Mouse (Mus musculus): ENCODE data around the gene Mlst8. TPM values are rescaled to one million over a fixed set of nuclear protein-coding genes. Genes with fewer than 3 reads are reported as not detected.

Mlst8 gene
- polyA plus RNA-seq, 1 experiment from 2014 or later, result 8.1 TPM

DNA sequence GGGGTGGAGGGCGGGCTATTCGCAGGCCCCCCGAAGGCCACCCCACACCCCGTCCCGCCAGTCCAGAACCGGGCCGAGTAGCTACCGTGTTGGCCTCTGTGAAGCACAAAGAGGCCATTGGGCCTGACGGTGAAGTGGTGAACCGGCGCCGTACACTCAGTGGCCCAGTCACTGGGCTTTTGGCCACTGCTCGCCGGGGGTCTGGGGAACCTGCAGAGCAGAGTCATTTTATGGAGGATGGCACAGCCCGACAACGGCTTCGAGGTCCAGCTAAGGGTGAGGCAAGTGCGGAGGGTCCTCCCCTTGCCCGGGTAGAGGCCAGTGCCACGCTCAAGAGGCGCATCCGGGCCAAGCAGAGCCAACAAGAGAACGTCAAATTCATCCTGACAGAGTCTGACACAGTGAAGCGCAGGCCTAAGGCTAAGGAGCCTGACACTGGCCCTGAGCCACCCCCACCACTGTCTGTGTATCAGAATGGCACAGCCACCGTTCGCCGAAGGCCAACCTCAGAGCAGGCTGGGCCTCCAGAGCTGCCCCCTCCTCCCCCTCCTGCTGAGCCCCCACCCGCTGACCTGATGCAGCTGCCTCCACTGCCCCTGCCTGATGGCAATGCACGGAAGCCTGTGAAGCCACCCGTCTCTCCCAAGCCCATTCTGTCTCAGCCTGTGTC lies 26.5 kb upstream of the Mlst8 start:
- Histone ChIP-seq H3K4me1 (ENCODE audit: insufficient read depth) (0 out of 2 replicates have a peak, but pooled peaks cover 3% of the 10 kb centered on the region), H3K27ac (ENCODE audit: low read depth) (no peak overlapping the region), H3K27me3 (ENCODE audit: insufficient read depth, low read length) (no peaks in the 10 kb centered on the region), H3K4me3 (ENCODE audit: low read depth, low read length) (no peak overlapping the region), H3K4me2 (ENCODE audit: low read depth, low read length) (no peak overlapping the region), H3K9ac (replicated peaks) (no peak overlapping the region), H3K36me3 (replicated peaks; ENCODE audit: insufficient read depth, low read length) (peaks cover 22% of the 10 kb centered on the region), H3K9me3 (ENCODE audit: low read length) (no peaks in the 10 kb centered on the region)
- no peak for DNase-seq
- WGBS (ENCODE audit: insufficient replicate concordance), result 89% methylated on average over 30 of the region's 30 CpGs
- no peak for TF ChIP-seq CTCF (IDR thresholded peaks at IDR 0.05; ENCODE audit: low read depth)
- no peak for TF ChIP-seq EP300 (IDR thresholded peaks at IDR 0.05; ENCODE audit: low read depth)
- ATAC-seq, result no peak

DNA sequence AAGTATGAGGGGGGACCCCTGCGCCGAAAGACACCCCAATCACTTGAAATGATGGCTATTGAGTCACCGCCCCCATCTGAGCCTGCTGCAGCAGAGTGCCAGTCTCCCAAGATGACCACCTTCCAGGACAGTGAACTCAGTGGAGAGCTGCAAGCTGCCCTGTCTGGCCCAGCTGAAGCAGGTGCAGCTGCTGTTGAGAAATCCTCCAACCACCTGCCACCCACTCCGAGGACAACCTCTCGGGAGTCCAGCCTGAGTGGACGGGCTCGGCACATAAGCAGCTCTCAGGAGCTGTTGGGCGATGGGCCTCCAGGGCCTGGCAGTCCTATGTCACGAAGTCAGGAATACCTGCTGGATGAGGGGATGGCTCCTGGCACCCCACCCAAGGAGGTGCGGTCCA lies 25.2 kb upstream of the Mlst8 start:
- Histone ChIP-seq H3K9me3 (ENCODE audit: low read length) (no peaks in the 10 kb centered on the region), H3K4me3 (ENCODE audit: low read depth, low read length) (no peak overlapping the region), H3K4me2 (ENCODE audit: low read depth, low read length) (no peak overlapping the region), H3K36me3 (replicated peaks; ENCODE audit: insufficient read depth, low read length) (peaks cover 9% of the 10 kb centered on the region), H3K4me1 (ENCODE audit: insufficient read depth) (0 out of 2 replicates have a peak, but pooled peaks cover 3% of the 10 kb centered on the region), H3K9ac (replicated peaks) (no peak overlapping the region), H3K27ac (ENCODE audit: low read depth) (no peak overlapping the region), H3K27me3 (ENCODE audit: insufficient read depth, low read length) (no peaks in the 10 kb centered on the region)
- TF ChIP-seq CTCF (IDR thresholded peaks at IDR 0.05; ENCODE audit: low read depth) (no peak), EP300 (IDR thresholded peaks at IDR 0.05; ENCODE audit: low read depth) (no peak)
- ATAC-seq (no peak), DNase-seq (no peak)
- WGBS (ENCODE audit: insufficient replicate concordance), result 89% methylated on average over 10 of the region's 10 CpGs

DNA sequence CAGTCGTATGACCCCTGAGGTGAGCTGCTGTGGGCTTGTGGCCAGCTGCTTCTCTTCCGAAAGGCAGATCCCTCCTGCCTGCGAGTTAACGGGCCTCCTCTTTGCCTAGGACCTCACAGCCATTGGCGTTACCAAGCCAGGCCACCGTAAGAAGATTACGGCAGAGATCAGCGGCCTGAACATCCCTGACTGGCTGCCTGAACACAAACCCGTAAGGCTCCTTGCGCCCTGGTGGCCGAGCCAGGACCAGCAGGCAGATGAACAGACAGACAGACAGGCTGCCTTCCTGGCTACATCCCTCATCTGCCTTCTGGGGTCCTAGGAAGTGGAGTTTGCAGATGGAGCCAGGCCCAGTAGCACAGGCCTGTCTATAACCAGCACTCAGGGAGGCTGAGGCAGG lies 23.3 kb upstream of the Mlst8 start:
- ATAC-seq (no peak), DNase-seq (no peak)
- H3K4me2 ChIP-seq (ENCODE audit: low read depth, low read length), result no peak overlapping the region
- no peaks in the 10 kb centered on the region for H3K27me3 ChIP-seq (ENCODE audit: insufficient read depth, low read length)
- TF ChIP-seq EP300 (IDR thresholded peaks at IDR 0.05; ENCODE audit: low read depth) (no peak), CTCF (IDR thresholded peaks at IDR 0.05; ENCODE audit: low read depth) (peak; percentile 40)
- WGBS (ENCODE audit: insufficient replicate concordance), result 38% methylated on average over 11 of the region's 11 CpGs
- H3K9me3 ChIP-seq (ENCODE audit: low read length), result no peaks in the 10 kb centered on the region
- no peak overlapping the region for H3K4me3 ChIP-seq (ENCODE audit: low read depth, low read length)
- H3K36me3 ChIP-seq (replicated peaks; ENCODE audit: insufficient read depth, low read length), result no peaks in the 10 kb centered on the region
- no peak overlapping the region for H3K9ac ChIP-seq (replicated peaks)
- H3K4me1 ChIP-seq (ENCODE audit: insufficient read depth), result 0 out of 2 replicates have a peak, but pooled peaks cover 1% of the 10 kb centered on the region
- H3K27ac ChIP-seq (ENCODE audit: low read depth), result no peak overlapping the region

DNA sequence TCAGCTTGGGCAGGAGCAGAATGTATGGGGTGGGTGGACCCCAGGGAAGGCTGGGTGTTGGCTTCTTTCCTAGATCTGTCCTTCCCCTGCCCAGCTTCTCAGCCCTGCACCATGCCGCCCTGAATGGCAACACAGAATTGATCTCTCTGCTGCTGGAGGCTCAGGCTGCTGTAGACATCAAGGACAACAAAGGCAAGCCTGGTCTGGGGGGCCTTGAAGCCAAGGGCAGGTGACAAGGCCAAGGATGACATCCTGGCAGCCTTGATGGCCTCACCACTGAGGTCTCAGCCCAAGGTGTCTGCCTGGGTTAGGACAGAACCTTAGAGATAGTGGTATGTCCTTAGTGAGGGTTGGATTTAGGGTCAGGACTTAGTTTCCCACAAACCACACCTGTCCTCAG lies 17.1 kb upstream of the Mlst8 start:
- Histone ChIP-seq H3K27me3 (ENCODE audit: insufficient read depth, low read length) (no peaks in the 10 kb centered on the region), H3K4me1 (ENCODE audit: insufficient read depth) (no peaks in the 10 kb centered on the region), H3K27ac (ENCODE audit: low read depth) (no peak overlapping the region), H3K4me3 (ENCODE audit: low read depth, low read length) (no peak overlapping the region), H3K9ac (replicated peaks) (no peak overlapping the region), H3K36me3 (replicated peaks; ENCODE audit: insufficient read depth, low read length) (no peaks in the 10 kb centered on the region), H3K4me2 (ENCODE audit: low read depth, low read length) (no peak overlapping the region), H3K9me3 (ENCODE audit: low read length) (no peaks in the 10 kb centered on the region)
- ATAC-seq (no peak), DNase-seq (no peak)
- 58% methylated on average over 1 of the region's 1 CpGs for WGBS (ENCODE audit: insufficient replicate concordance)
- TF ChIP-seq CTCF (IDR thresholded peaks at IDR 0.05; ENCODE audit: low read depth) (no peak), EP300 (IDR thresholded peaks at IDR 0.05; ENCODE audit: low read depth) (no peak)

DNA sequence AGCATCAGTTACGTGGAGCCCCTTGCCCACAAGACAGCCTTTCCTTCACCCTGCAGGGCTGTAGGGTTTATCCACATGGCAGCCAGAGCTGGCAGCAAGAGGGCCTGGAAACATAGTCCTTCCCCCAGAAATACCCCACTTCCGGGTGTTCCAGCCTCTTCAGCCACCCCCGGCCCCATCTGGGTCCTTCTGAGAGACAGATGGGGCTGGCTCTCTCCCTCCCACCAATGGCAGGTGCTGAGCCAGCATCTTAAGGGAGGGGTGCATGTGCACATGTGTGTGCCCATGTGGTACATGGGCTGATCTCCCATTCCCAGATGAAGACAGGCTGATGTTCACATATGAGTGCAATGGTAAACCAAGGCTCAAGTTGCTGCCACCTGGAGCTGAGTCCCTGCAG lies 16.6 kb upstream of the Mlst8 start:
- TF ChIP-seq CTCF (IDR thresholded peaks at IDR 0.05; ENCODE audit: low read depth) (no peak), EP300 (IDR thresholded peaks at IDR 0.05; ENCODE audit: low read depth) (no peak)
- Histone ChIP-seq H3K4me2 (ENCODE audit: low read depth, low read length) (no peak overlapping the region), H3K4me1 (ENCODE audit: insufficient read depth) (no peaks in the 10 kb centered on the region), H3K27ac (ENCODE audit: low read depth) (no peak overlapping the region), H3K9ac (replicated peaks) (no peak overlapping the region), H3K9me3 (ENCODE audit: low read length) (no peaks in the 10 kb centered on the region), H3K27me3 (ENCODE audit: insufficient read depth, low read length) (peaks cover 4% of the 10 kb centered on the region; the same call in 1 of the 2 replicates), H3K4me3 (ENCODE audit: low read depth, low read length) (no peak overlapping the region), H3K36me3 (replicated peaks; ENCODE audit: insufficient read depth, low read length) (no peaks in the 10 kb centered on the region)
- DNase-seq (no peak), ATAC-seq (no peak)
- WGBS (ENCODE audit: insufficient replicate concordance), result 68% methylated on average over 3 of the region's 3 CpGs

DNA sequence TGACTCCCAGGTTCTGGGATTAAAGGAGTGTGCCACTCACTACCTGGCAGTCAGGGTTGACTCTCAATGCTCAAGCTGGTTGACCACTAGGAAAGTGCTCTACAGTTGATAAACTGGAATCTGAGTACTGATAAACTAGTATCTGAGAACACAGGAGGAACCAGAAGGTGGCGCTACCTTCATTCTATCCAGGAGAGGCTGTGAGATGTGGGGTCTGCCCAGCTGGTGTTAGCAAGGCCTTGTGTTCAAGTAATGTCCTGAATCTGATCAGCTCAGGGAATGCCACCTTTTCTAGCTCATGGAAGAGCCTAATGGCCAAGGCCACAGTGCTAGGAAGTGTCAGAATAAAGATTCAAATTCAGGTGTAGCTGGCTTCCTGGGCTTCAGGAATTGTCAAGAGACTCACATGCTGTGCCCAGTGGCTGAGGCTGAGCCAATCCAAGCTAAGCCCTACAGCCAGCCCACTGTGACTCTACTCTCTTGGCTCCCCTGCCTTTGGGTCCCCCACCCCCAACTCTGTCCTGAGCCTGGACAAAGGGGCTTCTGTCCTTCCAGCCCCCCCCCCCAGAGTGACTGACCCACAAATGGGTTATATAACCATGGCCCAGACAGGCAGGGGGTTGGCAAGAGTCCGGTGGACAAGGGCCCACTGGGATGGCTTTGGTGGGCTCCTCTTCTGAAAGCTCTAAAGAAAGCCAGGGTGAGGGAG lies 15.9 kb upstream of the Mlst8 start:
- H3K36me3 ChIP-seq (replicated peaks; ENCODE audit: insufficient read depth, low read length), result no peaks in the 10 kb centered on the region
- no peak overlapping the region for H3K4me3 ChIP-seq (ENCODE audit: low read depth, low read length)
- H3K4me1 ChIP-seq (ENCODE audit: insufficient read depth), result no peaks in the 10 kb centered on the region
- H3K9me3 ChIP-seq (ENCODE audit: low read length), result no peaks in the 10 kb centered on the region
- DNase-seq, result peak; percentile 63
- no peak for ATAC-seq
- H3K27me3 ChIP-seq (ENCODE audit: insufficient read depth, low read length), result peaks cover 10% of the 10 kb centered on the region
- TF ChIP-seq EP300 (IDR thresholded peaks at IDR 0.05; ENCODE audit: low read depth), result no peak
- TF ChIP-seq CTCF (IDR thresholded peaks at IDR 0.05; ENCODE audit: low read depth), result peak; percentile 77
- H3K4me2 ChIP-seq (ENCODE audit: low read depth, low read length), result no peak overlapping the region
- H3K9ac ChIP-seq (replicated peaks), result no peak overlapping the region
- 43% methylated on average over 2 of the region's 2 CpGs for WGBS (ENCODE audit: insufficient replicate concordance)
- no peak overlapping the region for H3K27ac ChIP-seq (ENCODE audit: low read depth)

Data from liver, postnatal 0 days (tissue).